Mouse (Mus musculus): ENCODE data around the gene Akr1b10.
"Not testable (repeated sequence)": the region's sequence is repeated elsewhere in the genome, so short reads cannot be mapped to it uniquely, and the experiment has no call there.

Gene Akr1b10

DNA sequence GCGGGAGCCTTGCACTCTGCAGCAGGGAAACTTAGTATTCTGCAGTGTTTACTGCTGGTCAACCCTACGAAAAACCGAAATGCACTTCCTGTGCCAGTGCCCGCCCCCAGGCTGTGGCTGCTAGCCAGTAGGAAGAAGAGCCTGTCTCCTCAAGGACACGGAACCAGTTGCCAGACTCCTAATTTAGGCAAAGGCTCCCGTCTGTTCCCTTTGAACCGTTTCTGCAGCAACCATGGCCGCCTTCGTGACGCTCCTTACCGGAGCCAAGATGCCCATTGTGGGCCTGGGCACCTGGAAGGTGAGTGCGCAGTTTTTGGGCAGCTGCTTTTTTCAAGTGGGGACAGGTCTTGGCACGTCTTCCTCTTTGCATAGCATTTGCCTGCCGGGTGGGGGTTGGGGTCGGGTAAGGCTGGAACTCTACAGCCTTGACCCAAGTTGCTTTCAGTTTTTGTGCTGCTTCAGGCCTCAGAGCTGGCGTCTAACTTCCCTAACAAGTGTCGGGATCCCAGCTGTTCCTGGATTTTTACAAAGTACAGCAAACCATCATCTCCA is at the start of gene Akr1b10:
Gene Akr1b10, plus strand, starts transcription at position 109 of the 552 bp plus-strand sequence.
- peak; percentile 87 for DNase-seq

DNA sequence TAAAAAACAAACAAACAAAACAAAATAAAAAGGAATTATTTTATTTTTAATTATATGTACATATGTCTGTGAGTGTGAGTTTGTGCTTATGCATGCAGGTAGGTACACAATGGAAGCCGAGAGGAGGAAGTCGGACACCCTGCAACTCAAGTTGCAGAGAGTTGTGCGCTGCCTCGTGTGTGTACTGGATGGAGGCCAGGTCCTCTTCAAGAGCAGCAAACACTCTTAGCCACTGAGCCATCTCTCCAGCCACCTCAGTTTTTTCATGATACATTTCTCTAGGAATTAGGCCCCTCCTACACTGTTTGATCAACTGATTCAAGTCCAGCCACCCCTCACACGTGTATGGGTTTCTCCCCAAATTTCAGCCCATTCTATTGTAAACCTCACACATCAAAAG is 49.3 kb upstream of the Akr1b10 start:
- no peak for DNase-seq

DNA sequence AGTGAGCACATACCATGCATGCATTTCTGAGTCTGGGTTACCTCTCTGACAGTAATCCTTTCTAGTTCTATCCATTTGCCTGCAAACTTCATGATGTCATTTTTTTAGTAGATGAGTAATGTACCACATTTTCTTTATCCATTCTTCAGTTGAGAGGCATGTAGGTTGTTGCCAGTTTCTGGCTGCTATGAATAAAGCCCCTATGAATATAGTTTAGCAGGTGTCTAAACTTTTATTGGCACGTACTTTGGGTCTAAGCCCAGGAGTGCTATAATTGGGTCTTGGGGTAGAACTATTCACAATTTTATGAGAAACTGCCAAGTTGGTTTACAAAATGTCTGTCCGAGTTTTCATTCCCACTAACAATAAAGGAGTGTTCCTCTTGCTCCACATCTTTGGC is 46.2 kb upstream of the Akr1b10 start:
- no peak for DNase-seq

DNA sequence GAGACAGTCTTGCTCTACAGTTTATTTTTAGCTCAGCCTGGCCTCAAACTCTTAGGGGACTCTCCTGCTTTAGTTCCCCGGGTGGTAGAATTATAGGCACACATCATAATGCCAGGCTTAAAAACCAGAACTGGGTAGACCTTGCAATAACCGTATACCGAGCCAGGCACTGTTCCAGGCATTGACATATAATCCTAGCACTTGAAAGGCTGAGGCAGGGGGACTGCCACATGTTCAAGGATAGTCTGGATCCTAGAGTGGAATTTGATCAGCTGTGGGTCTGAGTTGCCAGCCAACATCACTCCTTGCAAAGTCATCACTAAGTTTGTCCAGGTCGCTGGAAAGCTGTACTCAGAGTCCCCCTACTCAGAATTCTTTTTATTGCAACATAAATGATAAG is 42.0 kb upstream of the Akr1b10 start:
- DNase-seq, result no peak

- DNase-seq, result no peak
Measured at GRCm38 (mm10) chr6:34342476-34342875, 41.5 kb upstream of the Akr1b10 start.

DNA sequence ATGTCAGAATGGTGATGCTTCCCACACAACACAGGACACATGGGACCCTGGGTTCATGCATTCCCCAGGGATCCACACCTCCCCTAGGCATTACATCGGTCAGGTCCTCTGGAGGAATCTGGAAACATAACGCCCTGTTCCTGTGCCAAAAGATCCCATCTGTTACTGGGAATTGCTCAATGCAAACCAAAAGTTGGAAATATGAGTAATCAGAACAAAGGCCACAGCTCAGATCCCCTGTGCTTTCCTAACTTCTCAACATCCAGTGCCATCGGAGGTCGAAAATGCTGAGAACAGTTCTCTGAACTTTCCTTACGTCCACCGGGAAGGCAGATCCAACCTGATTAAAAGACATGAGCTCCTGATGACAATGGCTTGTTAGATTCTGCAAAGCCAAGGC is 40.6 kb upstream of the Akr1b10 start:
- no peak for DNase-seq

GRCm38 (mm10) chr6:34344135-34344850 is 39.7 kb upstream of the Akr1b10 start:
- no peak for DNase-seq

DNA sequence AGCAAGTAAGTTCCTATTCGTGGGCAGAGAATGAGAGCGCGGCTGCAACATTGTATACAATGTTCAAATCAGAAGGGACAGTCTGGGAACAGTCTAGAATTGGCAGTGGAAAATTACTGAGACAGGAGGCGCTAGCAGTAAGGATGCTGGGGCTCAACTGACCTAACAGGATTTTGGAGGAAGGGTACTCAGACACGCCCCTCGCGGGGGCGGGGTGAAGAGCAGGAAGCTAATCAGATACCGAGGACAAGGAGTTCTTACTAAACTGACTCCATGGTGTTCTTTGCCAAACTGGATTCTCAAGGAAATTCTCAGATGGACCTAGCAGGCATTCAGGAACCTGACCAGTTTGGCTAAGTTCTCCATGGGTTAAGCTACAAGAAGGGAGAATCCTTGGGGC is 39.1 kb upstream of the Akr1b10 start:
- DNase-seq, result peak; percentile 20

DNA sequence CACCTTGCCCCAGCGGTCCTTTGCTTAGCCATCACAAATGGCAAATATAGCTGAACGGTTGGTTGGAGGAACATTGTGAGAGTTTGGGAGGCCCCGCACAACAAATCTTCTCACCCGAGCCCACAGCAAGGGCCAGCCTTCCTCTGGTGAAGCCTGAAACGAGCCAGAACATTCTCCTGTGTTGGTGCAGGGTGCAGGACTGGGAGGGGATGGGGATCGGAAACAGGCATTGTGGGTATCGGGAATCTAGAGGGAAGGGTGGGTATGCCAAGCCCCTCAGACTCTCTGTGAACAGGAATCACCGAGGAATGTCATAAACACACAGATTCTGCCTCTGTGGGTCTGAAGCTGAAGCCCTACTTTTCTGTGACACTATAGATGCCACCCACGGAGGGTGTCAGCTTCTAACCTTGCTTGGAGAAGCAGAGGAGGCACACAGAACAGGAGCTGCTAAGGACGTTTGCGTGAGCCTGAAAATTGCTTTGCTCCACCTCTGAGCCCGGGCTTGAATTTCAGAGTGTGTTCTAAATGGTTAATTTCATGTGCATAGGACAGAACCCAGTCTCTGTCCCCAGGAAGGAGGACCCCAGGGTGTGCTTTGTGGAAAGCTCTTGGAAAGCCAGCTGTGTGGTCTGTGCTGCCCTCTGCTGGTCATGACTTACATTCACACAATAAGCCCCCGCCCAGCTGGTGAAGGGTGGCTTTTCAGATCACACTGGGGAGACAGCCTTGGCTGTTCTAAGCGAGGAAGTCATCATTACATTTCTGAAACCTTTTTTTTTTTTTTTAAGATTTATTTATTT is 37.7 kb upstream of the Akr1b10 start:
- peak; percentile 30 for DNase-seq

DNA sequence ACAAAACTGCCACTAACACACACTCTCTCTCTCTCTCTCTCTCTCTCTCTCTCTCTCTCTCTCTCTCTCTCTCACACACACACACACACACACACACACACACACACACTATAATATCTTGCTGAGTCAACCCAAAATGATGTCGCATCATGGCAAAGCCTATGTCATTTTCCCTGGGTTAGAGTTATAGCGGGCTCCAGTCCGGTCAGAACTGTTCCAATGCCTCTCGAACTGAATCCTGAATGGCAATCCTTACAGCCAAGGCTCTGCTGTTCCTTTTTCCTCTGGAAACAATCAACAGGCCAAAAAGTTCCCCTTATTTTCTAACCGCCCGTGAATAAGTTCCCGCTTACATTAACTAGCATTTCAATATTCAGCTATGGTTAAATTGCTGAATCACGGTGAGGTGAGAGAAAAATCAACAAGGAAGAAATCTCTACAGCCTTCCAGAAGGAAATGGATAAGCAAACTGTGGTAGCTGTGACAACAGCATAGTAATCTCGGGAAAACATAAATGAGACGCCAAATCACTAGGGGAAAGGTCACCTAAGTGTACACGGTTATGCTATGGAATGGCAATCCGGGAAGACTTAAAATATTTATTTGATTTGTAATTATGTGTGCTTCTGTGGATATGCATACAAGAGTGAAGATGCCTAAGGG is 33.9 kb upstream of the Akr1b10 start:
- DNase-seq, result no peak

GRCm38 (mm10) chr6:34351481-34351880 is 32.5 kb upstream of the Akr1b10 start:
- not testable (repeated sequence) for DNase-seq

GRCm38 (mm10) chr6:34352401-34352800 is 31.6 kb upstream of the Akr1b10 start:
- no peak for DNase-seq

GRCm38 (mm10) chr6:34353658-34354353 is 30.2 kb upstream of the Akr1b10 start, which contains the start of gene Akr1b8:
Akr1b8 (plus strand) TSS chr6:34354119.
- DNase-seq, result no peak

DNA sequence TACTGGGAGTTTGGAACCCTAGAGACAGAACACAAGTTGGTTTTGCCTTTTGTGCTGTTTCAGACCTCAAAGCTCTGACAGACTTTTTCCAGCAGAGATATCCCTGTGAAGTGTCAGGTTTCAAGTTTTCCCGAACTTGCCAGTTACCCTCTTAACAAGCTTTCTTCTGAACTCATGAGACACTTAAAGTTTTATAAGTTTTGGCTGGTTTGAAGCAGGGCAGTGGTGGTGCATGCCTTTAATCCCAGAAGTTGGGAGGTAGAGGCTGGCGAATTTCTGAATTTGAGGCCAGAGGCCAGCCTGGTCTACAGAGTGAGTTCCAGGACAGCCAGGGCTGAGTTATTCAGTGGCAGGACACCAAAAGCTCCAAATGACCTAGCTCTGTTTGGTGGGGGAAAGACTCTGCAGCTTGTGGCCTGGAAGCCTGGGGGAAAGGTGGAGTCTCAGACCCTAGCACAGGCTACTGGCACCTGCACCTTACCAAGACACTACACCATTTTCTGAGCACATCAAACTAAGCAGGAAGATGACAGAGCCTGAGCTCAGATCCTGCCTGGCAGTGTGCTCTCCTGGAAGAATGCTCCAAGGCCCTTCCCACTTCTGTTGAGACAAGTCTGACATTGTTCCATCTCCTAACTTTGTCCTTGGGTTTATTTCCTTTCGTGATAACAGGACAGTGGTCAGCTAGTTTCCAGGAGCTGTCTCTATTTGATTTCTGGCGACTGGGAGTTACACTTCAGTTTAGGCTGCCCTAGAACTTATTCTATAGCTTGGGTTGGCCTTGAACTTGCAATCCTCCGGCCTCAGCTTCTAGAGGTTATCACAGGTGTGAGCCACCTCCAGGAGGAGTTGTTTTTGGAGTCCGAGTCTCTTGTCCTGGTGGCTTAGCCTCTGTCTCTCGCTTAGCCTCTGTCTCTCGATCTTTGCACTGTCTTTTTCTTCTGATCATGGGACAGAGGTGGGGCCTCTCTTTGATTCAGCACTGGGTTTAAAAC is 29.4 kb upstream of the Akr1b10 start:
- no peak for DNase-seq

DNA sequence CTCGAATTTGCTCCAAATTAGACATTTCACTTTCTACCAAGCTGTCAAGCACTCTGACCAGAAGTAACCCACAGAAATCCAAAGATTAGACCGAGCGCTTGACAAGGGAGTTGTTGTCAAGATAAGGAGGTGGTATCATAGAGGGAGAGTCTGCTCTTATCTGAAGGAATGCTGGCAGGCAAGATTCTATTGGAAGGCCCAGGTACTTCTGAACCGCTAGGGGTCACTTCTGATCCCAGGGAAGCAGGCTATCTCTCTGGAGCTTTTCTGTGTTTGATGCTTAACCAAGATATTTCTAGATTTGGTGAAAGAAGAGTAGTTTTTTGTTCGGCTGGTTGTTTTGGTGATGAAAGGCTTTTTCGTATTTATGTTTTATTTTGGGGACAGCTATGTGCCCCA is 28.7 kb upstream of the Akr1b10 start:
- no peak for DNase-seq

DNA sequence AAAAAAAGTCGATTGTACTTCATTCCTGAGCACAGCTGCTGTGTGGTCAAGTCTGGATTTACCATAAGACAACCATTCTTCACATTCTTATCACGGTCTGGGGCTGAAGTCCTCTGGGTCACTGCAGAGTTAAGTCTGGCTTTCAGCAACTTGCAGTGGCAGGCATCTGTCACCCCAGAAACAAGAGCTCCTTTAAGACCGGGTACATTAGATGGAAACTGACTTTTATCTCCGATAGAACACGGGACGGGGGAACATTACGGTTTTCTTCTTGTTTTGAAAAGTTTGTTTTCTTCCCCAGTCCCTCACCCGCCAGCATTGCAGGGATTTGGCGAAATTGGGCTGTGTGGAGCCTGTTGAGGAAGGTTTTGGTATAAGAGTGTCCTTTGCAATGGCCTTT is 28.2 kb upstream of the Akr1b10 start:
- DNase-seq, result no peak

- no peak for DNase-seq
Measured at GRCm38 (mm10) chr6:34364217-34365136, 19.5 kb upstream of the Akr1b10 start.

- DNase-seq, result no peak
Measured at GRCm38 (mm10) chr6:34367998-34368397, 16.0 kb upstream of the Akr1b10 start.

DNA sequence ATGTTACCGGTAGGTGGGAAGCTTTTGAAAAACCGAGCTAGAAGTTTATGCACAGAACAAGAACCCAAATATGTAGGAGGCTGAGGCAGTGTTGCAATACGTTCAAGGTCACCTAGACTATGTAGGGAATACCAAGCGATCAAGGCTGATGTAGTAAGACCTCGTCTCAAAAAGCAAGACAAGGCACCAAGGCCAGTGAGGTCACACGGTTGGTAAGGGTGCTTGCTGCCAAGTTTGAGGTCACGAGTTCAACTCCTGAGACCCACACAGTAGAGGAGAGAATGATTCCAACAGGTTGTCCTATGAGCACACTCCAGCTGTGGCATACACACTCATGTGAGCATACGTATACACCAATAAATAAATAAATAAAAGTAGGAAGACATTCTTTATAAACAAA is 13.9 kb upstream of the Akr1b10 start:
- no peak for DNase-seq

DNA sequence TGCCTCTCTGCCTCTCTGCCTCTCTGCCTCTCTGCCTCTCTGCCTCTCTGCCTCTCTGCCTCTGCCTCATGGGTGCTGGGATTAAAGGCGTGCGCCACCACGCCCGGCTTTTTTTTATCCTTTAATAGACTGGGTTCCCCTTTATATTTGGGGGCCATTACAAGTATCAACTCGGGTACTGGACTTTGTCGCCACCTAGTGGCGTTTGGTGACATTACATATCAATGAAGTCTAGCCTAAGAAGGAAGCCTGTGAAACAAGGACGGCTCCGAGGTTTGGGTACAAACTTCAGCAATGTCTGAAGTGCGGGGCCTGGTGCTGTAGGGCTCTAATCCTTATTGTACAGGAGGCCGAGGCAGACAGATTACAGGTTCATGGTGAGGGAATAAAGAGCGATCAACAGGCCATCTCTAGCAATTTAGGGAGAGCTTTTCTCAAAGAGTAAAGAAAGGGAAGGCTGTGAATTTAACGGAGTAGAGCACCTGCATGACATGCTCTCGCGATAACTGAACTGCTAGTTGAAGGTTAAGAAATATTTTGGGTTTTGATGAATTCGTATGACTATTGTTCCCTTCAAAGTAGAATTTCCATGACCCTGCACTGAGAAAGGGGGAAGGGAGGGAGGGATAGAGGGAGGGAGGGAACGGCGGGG is 12.2 kb upstream of the Akr1b10 start:
- peak; percentile 59 for DNase-seq
